11 mouse cellular contexts compared by ENCODE assay signal in genomic region chr13:99560674-99561639, GRCm38 (mm10). TPM values are rescaled to one million over a fixed set of nuclear protein-coding genes. Genes with fewer than 3 reads are reported as not detected.
DNase-seq lines count a peak whose midpoint lies in the region; ATAC-seq and TF ChIP-seq lines count a peak whose summit lies in the region.
"Had no signal": no experiment of that assay in that cellular context is flagged by ENCODE, and none has a peak within 500 bp of the region (broad histone marks: within the 10 kb centered on the region; RNA-seq: fewer than 3 reads in every experiment).

No protein-coding gene starts in this region.

- no peak for TF ChIP-seq CTCF in stomach, postnatal 0 days (IDR thresholded peaks at IDR 0.05; ENCODE audit: low read depth)
- no peak for TF ChIP-seq CTCF in thymus, adult 2 months (IDR thresholded peaks at IDR 0.05; ENCODE audit: borderline replicate concordance, control insufficient read depth, extremely low read depth, insufficient read depth, low read length, poor library complexity)

- no peaks in the 10 kb centered on the region for H3K9me3 ChIP-seq in stomach, embryonic 14.5 days (ENCODE audit: control insufficient read depth, low read depth, low read length)
- H3K9me3 ChIP-seq in stomach, postnatal 0 days (ENCODE audit: control insufficient read depth, low read length): no peaks in the 10 kb centered on the region
- no peaks in the 10 kb centered on the region for H3K9me3 ChIP-seq in midbrain, embryonic 10.5 days (replicated peaks)
- H3K9me3 ChIP-seq: neural tube, embryonic 12.5 days had no signal

- TF ChIP-seq EP300 in stomach, postnatal 0 days (optimal IDR thresholded peaks at IDR 0.05): no peak

- ATAC-seq in stomach, embryonic 14.5 days (ENCODE audit: insufficient number of reproducible peaks, insufficient read depth, low FRiP score, low read depth): peak; percentile 33; the same call in 1 of the 2 replicates
- no peak for ATAC-seq in stomach, postnatal 0 days (ENCODE audit: low FRiP score, low TSS enrichment)

- H3K27ac ChIP-seq in stomach, embryonic 14.5 days (ENCODE audit: low read length): peak overlapping the region; percentile 27; the same call in 1 of the 2 replicates
- no peak overlapping the region for H3K27ac ChIP-seq in stomach, postnatal 0 days (replicated peaks)
- peak overlapping the region; percentile 68 for H3K27ac ChIP-seq in midbrain, embryonic 10.5 days (replicated peaks)
- H3K27ac ChIP-seq in thymus, adult 2 months (ENCODE audit: control insufficient read depth, insufficient read depth, low read length): no peak overlapping the region
- H3K27ac ChIP-seq: neural tube, embryonic 12.5 days had no signal

- peaks cover 10% of the 10 kb centered on the region; the same call in 1 of the 2 replicates for H3K4me1 ChIP-seq in stomach, embryonic 14.5 days (ENCODE audit: control insufficient read depth, insufficient read depth, low read length)
- no peaks in the 10 kb centered on the region for H3K4me1 ChIP-seq in stomach, postnatal 0 days (replicated peaks; ENCODE audit: control insufficient read depth, insufficient read depth)
- H3K4me1 ChIP-seq in midbrain, embryonic 10.5 days: peaks cover 39% of the 10 kb centered on the region
- no peaks in the 10 kb centered on the region for H3K4me1 ChIP-seq in thymus, adult 2 months (replicated peaks; ENCODE audit: control insufficient read depth, insufficient read depth, low read length)

- no peak overlapping the region for H3K4me2 ChIP-seq in stomach, embryonic 14.5 days (replicated peaks; ENCODE audit: low read depth, low read length)
- no peak overlapping the region for H3K4me2 ChIP-seq in stomach, postnatal 0 days (replicated peaks; ENCODE audit: low read depth)
- H3K4me2 ChIP-seq: neural tube, embryonic 12.5 days had no signal

- H3K4me3 ChIP-seq in stomach, embryonic 14.5 days (ENCODE audit: low read depth, low read length): no peak overlapping the region
- no peak overlapping the region for H3K4me3 ChIP-seq in stomach, postnatal 0 days (ENCODE audit: low read depth, low read length)
- H3K4me3 ChIP-seq in midbrain, embryonic 10.5 days: no peak overlapping the region
- no peak overlapping the region for H3K4me3 ChIP-seq in thymus, adult 2 months (ENCODE audit: control insufficient read depth, insufficient read depth, low read length)
- H3K4me3 ChIP-seq: neural tube, embryonic 12.5 days had no signal

- H3K27me3 ChIP-seq in stomach, embryonic 14.5 days (ENCODE audit: control insufficient read depth, insufficient read depth, low read length): no peaks in the 10 kb centered on the region
- no peaks in the 10 kb centered on the region for H3K27me3 ChIP-seq in stomach, postnatal 0 days (ENCODE audit: control insufficient read depth, insufficient read depth, low read length)
- no peaks in the 10 kb centered on the region for H3K27me3 ChIP-seq in midbrain, embryonic 10.5 days (ENCODE audit: low read depth, poor library complexity, severe bottlenecking)
- H3K27me3 ChIP-seq in thymus, adult 2 months (ENCODE audit: control insufficient read depth, insufficient read depth, low read length): no peaks in the 10 kb centered on the region
- H3K27me3 ChIP-seq: neural tube, embryonic 12.5 days had no signal

- intact Hi-C loops in heart, postnatal 10 days (cut with DNase I): no loop called here

- DNase-seq in heart, postnatal 10 days: peak; percentile 22 to 40
- no peak for DNase-seq in heart, adult 8-10 months (ENCODE audit: low spot score)
- no peak for DNase-seq in stomach, postnatal 0 days (ENCODE audit: low spot score)
- DNase-seq in midbrain, embryonic 10.5 days (ENCODE audit: low spot score): no peak
- DNase-seq in thymus, adult 2 months: no peak
- no peak for DNase-seq in urinary bladder, adult 18-20 months (ENCODE audit: low spot score in 2 of 2)
- DNase-seq in adipocyte (ENCODE audit: low spot score): no peak
- DNase-seq: embryo, embryonic 11 days; lung, adult 2 months had no signal

- WGBS in stomach, embryonic 14.5 days: 39% methylated on average over 13 of the region's 13 CpGs
- WGBS in stomach, postnatal 0 days: 49% methylated on average over 13 of the region's 13 CpGs
- WGBS in midbrain, embryonic 10.5 days: 54% methylated on average over 13 of the region's 13 CpGs
- WGBS in thymus, adult 2 months: 63% methylated on average over 13 of the region's 13 CpGs

- no peaks in the 10 kb centered on the region for H3K36me3 ChIP-seq in stomach, embryonic 14.5 days (ENCODE audit: control insufficient read depth, insufficient read depth, low read length)
- H3K36me3 ChIP-seq in stomach, postnatal 0 days (ENCODE audit: control insufficient read depth, insufficient read depth, low read length): no peaks in the 10 kb centered on the region
- no peaks in the 10 kb centered on the region for H3K36me3 ChIP-seq in midbrain, embryonic 10.5 days
- no peaks in the 10 kb centered on the region for H3K36me3 ChIP-seq in thymus, adult 2 months (ENCODE audit: control insufficient read depth, insufficient read depth, low read length)
- H3K36me3 ChIP-seq: neural tube, embryonic 12.5 days had no signal

- TF ChIP-seq POLR2A in thymus, adult 2 months (IDR thresholded peaks at IDR 0.05; ENCODE audit: control insufficient read depth, extremely low read depth, insufficient read depth, low read length, poor library complexity): no peak

- no peak overlapping the region for H3K9ac ChIP-seq in stomach, embryonic 14.5 days (replicated peaks; ENCODE audit: low read depth, low read length)
- no peak overlapping the region for H3K9ac ChIP-seq in stomach, postnatal 0 days (ENCODE audit: low read length)
- H3K9ac ChIP-seq: neural tube, embryonic 12.5 days had no signal

RNA-seq across cellular contexts. Expression of gene Map1b, which starts 44.6 kb away (rescaled TPM):
- 10 to 100 TPM; 36.4 to 36.5 TPM for total RNA-seq in heart, postnatal 10 days (2021)
- total RNA-seq in heart, adult 8-10 months (2022): 10 to 100 TPM in 2 of 4 experiments, 1 to 10 TPM in 2; 7.3 to 14.4 (median 10.7) TPM
- 244 and 252 TPM in 2 replicates for polyA plus RNA-seq in stomach, embryonic 14.5 days (2014; fragmentation: Nextera tagmentation; extraction: Ambion mirVana)
- polyA plus RNA-seq in stomach, postnatal 0 days (2015; fragmentation: Nextera tagmentation; extraction: Ambion mirVana): 54.1 and 63.8 TPM in 2 replicates
- polyA plus RNA-seq in midbrain, embryonic 10.5 days (2016; fragmentation: Nextera tagmentation; extraction: Ambion mirVana): 665 and 916 TPM in 2 replicates
- polyA plus RNA-seq in thymus, adult 2 months (2012; rRNA removed): 0.92 and 1.1 TPM in 2 replicates

Comparison
In these comparisons a context has a peak if more than half of its experiments do, and no peak if none do; other contexts are left out.
1. DNase-seq: peak in heart, postnatal 10 days (2 of 2); none in heart, adult 8-10 months (single experiment), stomach, postnatal 0 days (single experiment), midbrain, embryonic 10.5 days (single experiment), thymus, adult 2 months (single experiment), urinary bladder, adult 18-20 months (0 of 2) and adipocyte (single experiment).
2. H3K27ac ChIP-seq: peak in stomach, embryonic 14.5 days (single experiment) and midbrain, embryonic 10.5 days (single experiment); none in stomach, postnatal 0 days (single experiment) and thymus, adult 2 months (single experiment).
3. RNA of gene Map1b, which starts 44.6 kb away (polyA plus RNA-seq): 665 to 916 TPM in midbrain, embryonic 10.5 days, 244 to 252 TPM in stomach, embryonic 14.5 days and 54.1 to 63.8 TPM in stomach, postnatal 0 days; 0.92 to 1.1 TPM in thymus, adult 2 months; every median in the first group is over 10 times any median in the second.